In genomic region chr7:113433451-113433850, GRCm38 (mm10) we compare ENCODE assay signal across 23 mouse cellular contexts. TPM values are rescaled to one million over a fixed set of nuclear protein-coding genes. Genes with fewer than 3 reads are reported as not detected.
"Had no signal": no experiment of that assay in that cellular context is flagged by ENCODE, and none has a peak within 500 bp of the region (broad histone marks: within the 10 kb centered on the region; RNA-seq: fewer than 3 reads in every experiment).

No protein-coding gene starts in this region.

- DNase-seq: lung, adult 18-20 months; lung, embryonic 14.5 days; lung, postnatal 10 days; lung, postnatal 4 days; midbrain, embryonic 14.5 days; retina, postnatal 1 day; right cerebral cortex, adult 18-20 months; right cerebral cortex, postnatal 25 days; right cerebral cortex, postnatal 4 days; spleen, adult 18-20 months; thymus, adult 18-20 months; thymus, postnatal 14 days; thymus, postnatal 36 days had no signal

- H3K27me3 ChIP-seq: midbrain, embryonic 12.5 days; neural tube, embryonic 13.5 days; neural tube, embryonic 15.5 days had no signal

- H3K4me1 ChIP-seq: midbrain, embryonic 10.5 days; midbrain, embryonic 12.5 days; neural tube, embryonic 13.5 days; neural tube, embryonic 15.5 days had no signal

- H3K9ac ChIP-seq: lung, embryonic 14.5 days; midbrain, embryonic 12.5 days; neural tube, embryonic 13.5 days; neural tube, embryonic 15.5 days had no signal

- H3K4me2 ChIP-seq: lung, embryonic 14.5 days; midbrain, embryonic 12.5 days; neural tube, embryonic 13.5 days; neural tube, embryonic 15.5 days had no signal

- H3K27ac ChIP-seq: midbrain, embryonic 10.5 days; midbrain, embryonic 12.5 days; neural tube, embryonic 13.5 days; neural tube, embryonic 15.5 days had no signal

- ATAC-seq: midbrain, embryonic 16.5 days had no signal

- H3K36me3 ChIP-seq: midbrain, embryonic 10.5 days; midbrain, embryonic 12.5 days; neural tube, embryonic 13.5 days; neural tube, embryonic 15.5 days had no signal

- H3K9me3 ChIP-seq: midbrain, embryonic 10.5 days; midbrain, embryonic 12.5 days; neural tube, embryonic 13.5 days; neural tube, embryonic 15.5 days had no signal

- H3K4me3 ChIP-seq: midbrain, embryonic 10.5 days; midbrain, embryonic 12.5 days; myocyte; neural tube, embryonic 13.5 days; neural tube, embryonic 15.5 days had no signal

RNA-seq across cellular contexts. Expression of gene Pth, which starts 45.1 kb away (rescaled TPM):
- polyA plus RNA-seq: lung, embryonic 14.5 days; midbrain, embryonic 10.5 days; midbrain, embryonic 12.5 days; midbrain, embryonic 14.5 days; midbrain, embryonic 16.5 days; myocyte; neural tube, embryonic 11.5 days; neural tube, embryonic 13.5 days; neural tube, embryonic 15.5 days; small intestine, adult 2 months; stomach, embryonic 14.5 days; stomach, embryonic 16.5 days had no signal
